Mouse (Mus musculus): ENCODE measurements at regions not wholly inside any gene's neighbourhood (a gene's known extent, or its start where the extent isn't known, plus 50 kb on each side); places are given as distances from the start of the nearest gene placed in this dataset.

- WGBS: 41% methylated on average over 2 of the region's 2 CpGs
- Histone ChIP-seq H3K9ac (replicated peaks; ENCODE audit: low read depth, low read length) (no peak overlapping the region), H3K4me1 (ENCODE audit: control insufficient read depth, insufficient read depth, low read length) (no peaks in the 10 kb centered on the region), H3K4me3 (ENCODE audit: low read depth, low read length) (no peak overlapping the region), H3K4me2 (replicated peaks; ENCODE audit: low read depth, low read length) (no peak overlapping the region), H3K27me3 (ENCODE audit: control insufficient read depth, insufficient read depth, low read length) (no peaks in the 10 kb centered on the region), H3K36me3 (ENCODE audit: control insufficient read depth, insufficient read depth, low read length) (no peaks in the 10 kb centered on the region), H3K9me3 (ENCODE audit: control insufficient read depth, low read depth, low read length) (no peaks in the 10 kb centered on the region), H3K27ac (ENCODE audit: low read length) (no peak overlapping the region)
- ATAC-seq (ENCODE audit: insufficient number of reproducible peaks, insufficient read depth, low FRiP score, low read depth): no peak
Observed at GRCm38 (mm10) chr15:36705391-36705790, 302.2 kb downstream of the Zfp706 start.

- Histone ChIP-seq H3K36me3 (ENCODE audit: control insufficient read depth, insufficient read depth, low read length) (no peaks in the 10 kb centered on the region), H3K27me3 (ENCODE audit: control insufficient read depth, insufficient read depth, low read length) (no peaks in the 10 kb centered on the region), H3K4me2 (replicated peaks; ENCODE audit: low read depth, low read length) (no peak overlapping the region), H3K27ac (ENCODE audit: low read length) (no peak overlapping the region), H3K9me3 (ENCODE audit: control insufficient read depth, low read depth, low read length) (no peaks in the 10 kb centered on the region), H3K4me1 (ENCODE audit: control insufficient read depth, insufficient read depth, low read length) (no peaks in the 10 kb centered on the region), H3K4me3 (ENCODE audit: low read depth, low read length) (no peak overlapping the region), H3K9ac (replicated peaks; ENCODE audit: low read depth, low read length) (no peak overlapping the region)
- 40% methylated on average over 8 of the region's 8 CpGs for WGBS
- 0 out of 2 replicates have a peak, but pooled peaks have one; percentile 18 for ATAC-seq (ENCODE audit: insufficient number of reproducible peaks, insufficient read depth, low FRiP score, low read depth)
Observed at GRCm38 (mm10) chr15:36701846-36702245, 305.7 kb downstream of the Zfp706 start.

GRCm38 (mm10) chr15:36700196-36700595 lies 307.4 kb downstream of the Zfp706 start:
- Histone ChIP-seq H3K36me3 (ENCODE audit: control insufficient read depth, insufficient read depth, low read length) (no peaks in the 10 kb centered on the region), H3K4me3 (ENCODE audit: low read depth, low read length) (no peak overlapping the region), H3K9me3 (ENCODE audit: control insufficient read depth, low read depth, low read length) (no peaks in the 10 kb centered on the region), H3K27me3 (ENCODE audit: control insufficient read depth, insufficient read depth, low read length) (no peaks in the 10 kb centered on the region), H3K9ac (replicated peaks; ENCODE audit: low read depth, low read length) (no peak overlapping the region), H3K4me1 (ENCODE audit: control insufficient read depth, insufficient read depth, low read length) (no peaks in the 10 kb centered on the region), H3K4me2 (replicated peaks; ENCODE audit: low read depth, low read length) (no peak overlapping the region), H3K27ac (ENCODE audit: low read length) (no peak overlapping the region)
- 77% methylated on average over 5 of the region's 5 CpGs for WGBS
- no peak for ATAC-seq (ENCODE audit: insufficient number of reproducible peaks, insufficient read depth, low FRiP score, low read depth)

GRCm38 (mm10) chr15:36695199-36696129 lies 312.1 kb downstream of the Zfp706 start:
- Histone ChIP-seq H3K9me3 (ENCODE audit: control insufficient read depth, low read depth, low read length) (no peaks in the 10 kb centered on the region), H3K9ac (replicated peaks; ENCODE audit: low read depth, low read length) (no peak overlapping the region; the same call in 1 of the 2 replicates), H3K27me3 (ENCODE audit: control insufficient read depth, insufficient read depth, low read length) (no peaks in the 10 kb centered on the region), H3K4me1 (ENCODE audit: control insufficient read depth, insufficient read depth, low read length) (no peaks in the 10 kb centered on the region), H3K27ac (ENCODE audit: low read length) (no peak overlapping the region), H3K4me2 (replicated peaks; ENCODE audit: low read depth, low read length) (peak overlapping the region; percentile 43), H3K36me3 (ENCODE audit: control insufficient read depth, insufficient read depth, low read length) (no peaks in the 10 kb centered on the region), H3K4me3 (ENCODE audit: low read depth, low read length) (peak overlapping the region; percentile 26)
- WGBS: 25% methylated on average over 14 of the region's 14 CpGs
- ATAC-seq (ENCODE audit: insufficient number of reproducible peaks, insufficient read depth, low FRiP score, low read depth): peak; percentile 71; the same call in 1 of the 2 replicates

GRCm38 (mm10) chr15:36691002-36691652 lies 316.4 kb downstream of the Zfp706 start:
- no peak overlapping the region for H3K4me2 ChIP-seq (replicated peaks; ENCODE audit: low read depth, low read length)
- no peak for ATAC-seq (ENCODE audit: insufficient number of reproducible peaks, insufficient read depth, low FRiP score, low read depth)
- no peaks in the 10 kb centered on the region for H3K9me3 ChIP-seq (ENCODE audit: control insufficient read depth, low read depth, low read length)
- no peaks in the 10 kb centered on the region for H3K27me3 ChIP-seq (ENCODE audit: control insufficient read depth, insufficient read depth, low read length)
- 51% methylated on average over 15 of the region's 15 CpGs for WGBS
- H3K36me3 ChIP-seq (ENCODE audit: control insufficient read depth, insufficient read depth, low read length): no peaks in the 10 kb centered on the region
- H3K9ac ChIP-seq (replicated peaks; ENCODE audit: low read depth, low read length): no peak overlapping the region
- no peak overlapping the region for H3K4me3 ChIP-seq (ENCODE audit: low read depth, low read length)
- H3K4me1 ChIP-seq (ENCODE audit: control insufficient read depth, insufficient read depth, low read length): 0 out of 2 replicates have a peak, but pooled peaks cover 3% of the 10 kb centered on the region
- H3K27ac ChIP-seq (ENCODE audit: low read length): no peak overlapping the region

- H3K4me3 ChIP-seq (ENCODE audit: low read depth, low read length): no peak overlapping the region
- WGBS: 75% methylated on average over 7 of the region's 7 CpGs
Observed at GRCm38 (mm10) chr15:36689881-36690280, 317.7 kb downstream of the Zfp706 start.

GRCm38 (mm10) chr15:36689301-36689700 lies 318.3 kb downstream of the Zfp706 start:
- no peaks in the 10 kb centered on the region for H3K9me3 ChIP-seq (ENCODE audit: control insufficient read depth, low read depth, low read length)
- H3K4me1 ChIP-seq (ENCODE audit: control insufficient read depth, insufficient read depth, low read length): 0 out of 2 replicates have a peak, but pooled peaks cover 3% of the 10 kb centered on the region
- no peak overlapping the region for H3K9ac ChIP-seq (replicated peaks; ENCODE audit: low read depth, low read length)
- H3K27ac ChIP-seq (ENCODE audit: low read length): no peak overlapping the region
- ATAC-seq (ENCODE audit: insufficient number of reproducible peaks, insufficient read depth, low FRiP score, low read depth): no peak
- 59% methylated on average over 3 of the region's 3 CpGs for WGBS
- H3K4me2 ChIP-seq (replicated peaks; ENCODE audit: low read depth, low read length): no peak overlapping the region
- no peaks in the 10 kb centered on the region for H3K36me3 ChIP-seq (ENCODE audit: control insufficient read depth, insufficient read depth, low read length)
- H3K27me3 ChIP-seq (ENCODE audit: control insufficient read depth, insufficient read depth, low read length): no peaks in the 10 kb centered on the region
- H3K4me3 ChIP-seq (ENCODE audit: low read depth, low read length): no peak overlapping the region

More at GRCm38 (mm10) chr15:36689881-36690280, 317.7 kb downstream of the Zfp706 start:
- no peak overlapping the region for H3K27ac ChIP-seq (ENCODE audit: low read length)
- H3K9ac ChIP-seq (replicated peaks; ENCODE audit: low read depth, low read length): no peak overlapping the region
- H3K36me3 ChIP-seq (ENCODE audit: control insufficient read depth, insufficient read depth, low read length): no peaks in the 10 kb centered on the region
- no peak overlapping the region for H3K4me2 ChIP-seq (replicated peaks; ENCODE audit: low read depth, low read length)
- H3K27me3 ChIP-seq (ENCODE audit: control insufficient read depth, insufficient read depth, low read length): no peaks in the 10 kb centered on the region
- no peaks in the 10 kb centered on the region for H3K9me3 ChIP-seq (ENCODE audit: control insufficient read depth, low read depth, low read length)
- ATAC-seq (ENCODE audit: insufficient number of reproducible peaks, insufficient read depth, low FRiP score, low read depth): no peak
- H3K4me1 ChIP-seq (ENCODE audit: control insufficient read depth, insufficient read depth, low read length): 0 out of 2 replicates have a peak, but pooled peaks cover 3% of the 10 kb centered on the region

GRCm38 (mm10) chr15:36688051-36688754 lies 319.4 kb downstream of the Zfp706 start:
- no peaks in the 10 kb centered on the region for H3K27me3 ChIP-seq (ENCODE audit: control insufficient read depth, insufficient read depth, low read length)
- WGBS: 8% methylated on average over 17 of the region's 17 CpGs
- H3K4me1 ChIP-seq (ENCODE audit: control insufficient read depth, insufficient read depth, low read length): 0 out of 2 replicates have a peak, but pooled peaks cover 3% of the 10 kb centered on the region
- H3K4me2 ChIP-seq (replicated peaks; ENCODE audit: low read depth, low read length): peak overlapping the region; percentile 28
- H3K36me3 ChIP-seq (ENCODE audit: control insufficient read depth, insufficient read depth, low read length): no peaks in the 10 kb centered on the region
- H3K9ac ChIP-seq (replicated peaks; ENCODE audit: low read depth, low read length): no peak overlapping the region
- H3K9me3 ChIP-seq (ENCODE audit: control insufficient read depth, low read depth, low read length): no peaks in the 10 kb centered on the region
- 0 out of 2 replicates have a peak, but pooled peaks have one; percentile 48 for ATAC-seq (ENCODE audit: insufficient number of reproducible peaks, insufficient read depth, low FRiP score, low read depth)
- no peak overlapping the region for H3K4me3 ChIP-seq (ENCODE audit: low read depth, low read length)
- no peak overlapping the region for H3K27ac ChIP-seq (ENCODE audit: low read length)
